Mouse (Mus musculus) heart, adult 2 months (tissue): Measurements from ENCODE around the gene Cela1. TPM values are rescaled to one million over a fixed set of nuclear protein-coding genes. Genes with fewer than 3 reads are reported as not detected.

Source experiments
- DNase-seq, 2 experiments: peaks; one replicate each; pipeline ENCODE4 v3.0.0; 2021
- H3K27ac ChIP-seq: fragments of 200-600 bp; 2 replicates; pipeline ENCODE4 v1.8.1; 2022
- H3K27me3 ChIP-seq: fragments of 200-500 bp; 2 replicates; pipeline ENCODE4 v1.6.1; 2012; ENCODE audit warnings: mild to moderate bottlenecking, low read length, inconsistent platforms, mixed read lengths; ENCODE audit not compliant: control insufficient read depth, insufficient read depth
- H3K36me3 ChIP-seq: fragments of 200-500 bp; 2 replicates; pipeline ENCODE4 v1.6.1; 2012; ENCODE audit warnings: low read length, inconsistent platforms; ENCODE audit not compliant: control insufficient read depth, insufficient read depth
- H3K4me1 ChIP-seq: fragments of 200-500 bp; 2 replicates; pipeline ENCODE4 v1.6.1; 2011; ENCODE audit warnings: low read length; ENCODE audit not compliant: control insufficient read depth, insufficient read depth
- H3K4me3 ChIP-seq: fragments of 200-600 bp; 2 replicates; pipeline ENCODE4 v1.8.1; 2022
- H3K79me2 ChIP-seq: fragments of 200-500 bp; replicated peaks from 2 replicates; pipeline ENCODE4 v1.6.1; 2012; ENCODE audit warnings: mild to moderate bottlenecking, inconsistent platforms, low read length, moderate library complexity, mixed read lengths; ENCODE audit not compliant: control insufficient read depth, insufficient read depth
- H3K9ac ChIP-seq: fragments of 200-500 bp; 2 replicates; pipeline ENCODE4 v1.6.1; 2012; ENCODE audit warnings: low read depth, mild to moderate bottlenecking, control low read depth, inconsistent platforms, low read length, mixed read lengths
- CTCF ChIP-seq: fragments of 200-600 bp; IDR thresholded peaks from 2 replicates; pipeline ENCODE4 v1.8.1; 2022; ENCODE audit warnings: antibody characterized with exemption, mild to moderate bottlenecking, moderate library complexity
- EP300 ChIP-seq: fragments of 200-500 bp; IDR thresholded peaks from 2 replicates; pipeline ENCODE4 v1.6.1; 2011; ENCODE audit warnings: low read depth, low read length, control low read depth; ENCODE audit not compliant: insufficient read depth
- POLR2A ChIP-seq: fragments of 200-500 bp; IDR thresholded peaks from 2 replicates; pipeline ENCODE4 v1.6.1; 2011; ENCODE audit warnings: mild to moderate bottlenecking, low read depth, low read length, control low read depth; ENCODE audit not compliant: insufficient read depth
- WGBS: fragments of 180-500 bp; shearing (Covaris S2); methylation state at CpG from one replicate; pipeline ENCODE4 v1.1.7; 2018; 5-methylcytosine and 5-hydroxymethylcytosine counted together
- intact Hi-C: fragments of 180-260 bp; cut with DNase I; formaldehyde crosslinking; loops from one replicate; pipeline ENCODE4 v1.15.1; 2025
- polyA plus RNA-seq: library from polyadenylated mRNA; depleted of rRNA; stranded (reverse); fragments of >200 nt; gene quantifications from 2 replicates; pipeline ENCODE4 v1.2.3, GENCODE M21; 2012
- total RNA-seq, 2 experiments: library from RNA; stranded (reverse); gene quantifications; 2 replicates each; pipeline ENCODE4 v1.2.3; 2021

Cela1 gene
- total and polyA plus RNA-seq, 3 experiments: 0.78 to 1.3 (median 1.0) TPM

GRCm38 (mm10) chr15:100715399-100715993 lies 27.8 kb upstream of the Cela1 start:
- no peaks in the 10 kb centered on the region for H3K36me3 ChIP-seq
- TF ChIP-seq EP300 (no peak), CTCF (no peak), POLR2A (no peak)
- H3K4me3 ChIP-seq: no peak overlapping the region
- no peaks in the 10 kb centered on the region for H3K79me2 ChIP-seq
- no peaks in the 10 kb centered on the region for H3K4me1 ChIP-seq
- no peak for DNase-seq
- 52% methylated on average over 9 of the region's 9 CpGs for WGBS
- intact Hi-C loops: no loop called here
- H3K9ac ChIP-seq: no peak overlapping the region
- H3K27me3 ChIP-seq: no peaks in the 10 kb centered on the region
- H3K27ac ChIP-seq: no peak overlapping the region

- Histone ChIP-seq H3K36me3 (no peaks in the 10 kb centered on the region), H3K27ac (no peak overlapping the region), H3K9ac (no peak overlapping the region), H3K79me2 (no peaks in the 10 kb centered on the region), H3K4me1 (no peaks in the 10 kb centered on the region), H3K27me3 (no peaks in the 10 kb centered on the region), H3K4me3 (no peak overlapping the region)
- no peak for DNase-seq
- intact Hi-C loops: no loop called here
- TF ChIP-seq EP300: no peak
- no peak for TF ChIP-seq CTCF
- TF ChIP-seq POLR2A: no peak
- WGBS: 75% methylated on average over 8 of the region's 8 CpGs
Measured at GRCm38 (mm10) chr15:100714470-100714869, 26.7 kb upstream of the Cela1 start.

- WGBS: 72% methylated on average over 6 of the region's 6 CpGs
- H3K27me3 ChIP-seq: no peaks in the 10 kb centered on the region
- no peak overlapping the region for H3K9ac ChIP-seq
- no peak overlapping the region for H3K4me3 ChIP-seq
- intact Hi-C loops: no loop called here
- no peaks in the 10 kb centered on the region for H3K36me3 ChIP-seq
- no peak overlapping the region for H3K27ac ChIP-seq
- H3K79me2 ChIP-seq: no peaks in the 10 kb centered on the region
- no peaks in the 10 kb centered on the region for H3K4me1 ChIP-seq
- no peak for DNase-seq
- TF ChIP-seq EP300 (no peak), CTCF (no peak), POLR2A (no peak)
Measured at GRCm38 (mm10) chr15:100710838-100711237, 23.1 kb upstream of the Cela1 start.

DNA sequence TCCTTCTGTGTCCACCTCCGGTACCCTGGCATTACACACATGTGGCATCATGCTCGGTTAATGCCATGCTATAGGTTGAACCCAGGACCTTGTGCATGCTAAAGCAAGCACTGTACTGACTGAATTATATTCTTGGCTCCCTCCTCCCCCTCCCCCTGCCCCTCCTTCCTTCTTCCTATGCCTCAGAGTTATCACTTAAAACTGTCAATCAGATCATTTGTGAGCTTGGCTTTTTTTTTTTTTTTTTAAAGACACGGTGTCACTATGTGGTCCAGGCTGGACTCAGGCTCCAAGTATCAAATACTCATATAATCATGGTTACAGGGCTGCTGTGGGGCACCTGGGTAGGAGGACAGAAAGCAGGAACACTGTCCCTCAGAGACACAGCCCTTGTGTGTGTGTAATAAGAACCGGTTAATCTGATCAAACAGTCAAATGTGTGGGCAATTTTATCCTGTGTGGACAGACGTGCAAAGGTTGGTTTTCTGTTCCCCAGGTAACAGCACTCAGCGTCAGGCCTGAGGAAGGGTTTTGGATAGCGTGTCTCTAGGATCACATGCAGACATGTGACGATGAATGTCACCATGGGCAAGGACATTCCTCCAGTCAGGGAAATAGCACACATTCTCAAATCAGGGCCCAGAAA lies 20.8 kb upstream of the Cela1 start:
- Histone ChIP-seq H3K27ac (no peak overlapping the region), H3K9ac (no peak overlapping the region), H3K4me1 (no peaks in the 10 kb centered on the region), H3K27me3 (no peaks in the 10 kb centered on the region), H3K4me3 (no peak overlapping the region), H3K36me3 (no peaks in the 10 kb centered on the region), H3K79me2 (no peaks in the 10 kb centered on the region)
- no peak for DNase-seq
- no peak for TF ChIP-seq CTCF
- TF ChIP-seq POLR2A: no peak
- TF ChIP-seq EP300: no peak
- WGBS: 72% methylated on average over 8 of the region's 8 CpGs
- intact Hi-C loops: no loop called here

DNA sequence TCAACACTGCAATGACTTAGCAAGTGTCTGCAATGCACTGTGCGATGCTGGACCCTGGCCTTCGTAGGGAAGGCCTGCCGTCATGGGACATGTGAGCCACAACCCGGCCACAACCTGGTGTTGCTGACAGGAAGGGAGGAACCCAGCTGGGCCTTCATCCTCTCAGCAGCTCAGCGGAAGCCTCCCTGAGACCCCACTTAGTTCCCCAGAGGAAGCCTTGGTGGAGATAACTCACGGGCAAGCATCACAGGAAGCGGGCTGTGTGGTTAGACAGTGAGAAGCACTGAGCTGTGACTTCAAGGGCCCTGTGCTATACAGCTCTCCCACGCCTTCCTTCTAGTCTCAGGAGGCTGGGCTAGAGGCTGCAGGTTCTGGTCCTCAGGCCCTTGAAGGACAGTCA lies 18.5 kb upstream of the Cela1 start:
- Histone ChIP-seq H3K9ac (no peak overlapping the region), H3K79me2 (no peaks in the 10 kb centered on the region), H3K4me3 (no peak overlapping the region), H3K36me3 (no peaks in the 10 kb centered on the region), H3K27ac (no peak overlapping the region), H3K27me3 (no peaks in the 10 kb centered on the region), H3K4me1 (no peaks in the 10 kb centered on the region)
- WGBS: 35% methylated on average over 8 of the region's 8 CpGs
- intact Hi-C loops: no loop called here
- peak in 1 of 2 experiments; percentile 56 for DNase-seq
- no peak for TF ChIP-seq EP300
- no peak for TF ChIP-seq CTCF
- TF ChIP-seq POLR2A: no peak

DNA sequence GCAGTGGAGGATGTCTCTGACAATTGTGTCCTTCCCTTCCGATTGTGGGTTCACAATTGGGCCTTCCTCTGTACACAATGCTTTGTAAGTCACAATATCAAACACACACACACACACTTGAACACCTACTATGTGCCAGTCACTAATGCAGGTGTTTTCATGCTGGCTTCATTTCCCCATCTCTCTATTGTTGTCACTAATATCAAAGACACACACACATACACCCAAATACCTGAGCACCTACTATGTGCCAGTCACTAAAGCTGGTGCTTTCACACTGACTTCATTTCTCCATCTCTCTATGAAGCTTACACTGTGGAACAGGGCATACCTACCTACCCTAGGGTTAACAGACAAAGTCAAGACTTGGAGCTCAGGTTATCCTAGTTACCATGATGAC lies 17.7 kb upstream of the Cela1 start:
- no peaks in the 10 kb centered on the region for H3K79me2 ChIP-seq
- H3K4me3 ChIP-seq: no peak overlapping the region
- DNase-seq: no peak
- TF ChIP-seq EP300: no peak
- TF ChIP-seq CTCF: no peak
- TF ChIP-seq POLR2A: no peak
- no peaks in the 10 kb centered on the region for H3K4me1 ChIP-seq
- no peak overlapping the region for H3K9ac ChIP-seq
- no peak overlapping the region for H3K27ac ChIP-seq
- no peaks in the 10 kb centered on the region for H3K27me3 ChIP-seq
- intact Hi-C loops: no loop called here
- WGBS: 81% methylated on average over 1 of the region's 1 CpGs
- no peaks in the 10 kb centered on the region for H3K36me3 ChIP-seq
